Comparison of ENCODE assay signal across 14 mouse cellular contexts in the genomic region with DNA sequence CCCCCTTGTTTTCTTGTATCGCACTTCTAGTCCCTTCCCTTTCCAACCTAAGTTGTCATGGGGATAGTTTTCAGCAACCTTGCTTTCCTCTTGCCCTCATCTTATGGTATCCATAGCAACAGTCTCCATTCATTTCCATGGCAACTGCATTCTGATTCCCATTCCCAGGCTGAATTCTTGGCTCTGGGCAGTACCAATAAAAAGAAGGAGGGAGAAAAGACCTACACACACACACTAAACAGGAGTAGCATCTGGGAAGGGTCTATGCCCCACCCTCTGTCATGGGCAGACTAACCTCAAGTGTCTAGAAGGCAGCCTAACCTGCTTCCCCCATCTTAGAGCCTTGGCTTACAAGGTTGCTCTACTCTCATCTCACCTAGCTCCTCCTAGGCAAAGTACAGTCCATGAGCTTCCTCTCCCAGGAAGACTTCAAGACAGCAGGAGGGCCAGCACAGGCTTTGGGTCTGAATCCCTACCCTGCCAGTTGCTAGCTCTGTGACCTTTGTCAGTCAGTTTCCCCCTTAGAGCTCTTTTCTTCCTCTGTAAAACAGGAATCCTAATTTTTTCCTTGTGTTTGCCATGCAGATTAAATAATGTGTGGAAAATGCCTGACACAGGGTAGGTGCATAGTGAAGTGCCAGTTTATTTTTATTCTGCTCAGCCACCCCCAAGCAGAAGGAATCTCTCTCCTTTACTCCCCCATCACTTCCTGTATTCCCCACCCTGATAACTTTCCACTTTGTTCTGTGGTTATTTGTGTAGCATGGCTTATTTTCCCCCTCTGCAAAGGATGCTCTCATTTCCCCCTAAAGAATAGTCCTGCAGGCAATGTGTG. TPM values are rescaled to one million over a fixed set of nuclear protein-coding genes. Genes with fewer than 3 reads are reported as not detected.
DNase-seq lines count a peak whose midpoint lies in the region; ATAC-seq and TF ChIP-seq lines count a peak whose summit lies in the region.
"Had no signal": no experiment of that assay in that cellular context is flagged by ENCODE, and none has a peak within 500 bp of the region (broad histone marks: within the 10 kb centered on the region; RNA-seq: fewer than 3 reads in every experiment).

No protein-coding gene starts in this region.

- intact Hi-C loops in heart, adult 2 months (cut with DNase I), result no loop called here

- no peak overlapping the region for H3K4me3 ChIP-seq in layer of hippocampus, adult 2 months
- no peak overlapping the region for H3K4me3 ChIP-seq in forebrain, postnatal 0 days (ENCODE audit: low read depth, low read length)
- no peak overlapping the region for H3K4me3 ChIP-seq in midbrain, embryonic 13.5 days (replicated peaks)
- H3K4me3 ChIP-seq in heart, adult 2 months, result no peak overlapping the region
- H3K4me3 ChIP-seq: embryonic facial prominence, embryonic 15.5 days; kidney, embryonic 15.5 days had no signal

- H3K9me3 ChIP-seq in forebrain, postnatal 0 days (ENCODE audit: low read length), result no peaks in the 10 kb centered on the region
- no peaks in the 10 kb centered on the region for H3K9me3 ChIP-seq in midbrain, embryonic 13.5 days
- H3K9me3 ChIP-seq: embryonic facial prominence, embryonic 15.5 days; kidney, embryonic 15.5 days had no signal

- no peaks in the 10 kb centered on the region for H3K27me3 ChIP-seq in forebrain, postnatal 0 days (ENCODE audit: insufficient read depth, low read length)
- peaks cover 95% of the 10 kb centered on the region for H3K27me3 ChIP-seq in midbrain, embryonic 13.5 days
- H3K27me3 ChIP-seq in heart, adult 2 months (ENCODE audit: control insufficient read depth, insufficient read depth, low read length), result no peaks in the 10 kb centered on the region

- no peaks in the 10 kb centered on the region; the same call in 1 of the 2 replicates for H3K79me2 ChIP-seq in heart, adult 2 months (replicated peaks; ENCODE audit: control insufficient read depth, insufficient read depth, low read length)

- no peak overlapping the region for H3K9ac ChIP-seq in forebrain, postnatal 0 days
- no peak overlapping the region for H3K9ac ChIP-seq in midbrain, embryonic 13.5 days (replicated peaks)
- no peak overlapping the region for H3K9ac ChIP-seq in heart, adult 2 months (ENCODE audit: low read depth, low read length)
- H3K9ac ChIP-seq: embryonic facial prominence, embryonic 15.5 days; kidney, embryonic 15.5 days had no signal

- WGBS in forebrain, postnatal 0 days, result 7% methylated on average over 1 of the region's 1 CpGs
- WGBS in midbrain, embryonic 13.5 days, result 23% methylated on average over 1 of the region's 1 CpGs
- 91% methylated on average over 1 of the region's 1 CpGs for WGBS in heart, adult 2 months

- no peak for DNase-seq in layer of hippocampus, adult 2 months (ENCODE audit: low spot score in 2 of 2)
- DNase-seq in layer of hippocampus, adult 8-10 months (ENCODE audit: low spot score in 2 of 2), result no peak
- DNase-seq in forebrain, postnatal 0 days, result peak; percentile 76
- DNase-seq in retina, postnatal 1 day, result peak; percentile 49
- DNase-seq in heart, adult 2 months, result no peak
- no peak for DNase-seq in thymus, postnatal 0 days (ENCODE audit: low spot score)
- no peak for DNase-seq in adrenal gland, postnatal 36 days
- DNase-seq: cerebellum, adult 18-20 months; layer of hippocampus, postnatal 36 days; lung, postnatal 14 days; right cerebral cortex, postnatal 4 days had no signal

- peak overlapping the region; percentile 24 for H3K4me2 ChIP-seq in forebrain, postnatal 0 days (ENCODE audit: low read depth)
- H3K4me2 ChIP-seq in midbrain, embryonic 13.5 days (replicated peaks), result peak overlapping the region; percentile 36
- H3K4me2 ChIP-seq: embryonic facial prominence, embryonic 15.5 days; kidney, embryonic 15.5 days had no signal

- no peaks in the 10 kb centered on the region for H3K36me3 ChIP-seq in forebrain, postnatal 0 days (ENCODE audit: insufficient read depth)
- no peaks in the 10 kb centered on the region for H3K36me3 ChIP-seq in midbrain, embryonic 13.5 days
- H3K36me3 ChIP-seq in heart, adult 2 months (ENCODE audit: control insufficient read depth, insufficient read depth, low read length), result no peaks in the 10 kb centered on the region
- H3K36me3 ChIP-seq: embryonic facial prominence, embryonic 15.5 days; kidney, embryonic 15.5 days had no signal

- ATAC-seq in forebrain, postnatal 0 days, result peak; percentile 92
- peak; percentile 91 for ATAC-seq in midbrain, embryonic 13.5 days

- no peak for TF ChIP-seq CTCF in layer of hippocampus, adult 2 months (conservative IDR thresholded peaks at IDR 0.05)
- TF ChIP-seq CTCF in forebrain, postnatal 0 days (IDR thresholded peaks at IDR 0.05; ENCODE audit: low read depth), result no peak
- TF ChIP-seq CTCF in heart, adult 2 months (IDR thresholded peaks at IDR 0.05), result no peak

- no peak for TF ChIP-seq POLR2A in heart, adult 2 months (IDR thresholded peaks at IDR 0.05; ENCODE audit: insufficient read depth, low read depth, low read length)

- 0 out of 2 replicates have a peak, but pooled peaks cover 10% of the 10 kb centered on the region for H3K4me1 ChIP-seq in forebrain, postnatal 0 days (ENCODE audit: insufficient read depth)
- peaks cover 38% of the 10 kb centered on the region for H3K4me1 ChIP-seq in midbrain, embryonic 13.5 days (replicated peaks)
- peaks cover 2% of the 10 kb centered on the region for H3K4me1 ChIP-seq in heart, adult 2 months (ENCODE audit: control insufficient read depth, insufficient read depth, low read length)

- peak overlapping the region; percentile 23; the same call in 1 of the 2 replicates for H3K27ac ChIP-seq in layer of hippocampus, adult 2 months
- peak overlapping the region; percentile 81 for H3K27ac ChIP-seq in forebrain, postnatal 0 days (ENCODE audit: low read depth, low read length)
- peak overlapping the region; percentile 90 for H3K27ac ChIP-seq in midbrain, embryonic 13.5 days
- no peak overlapping the region for H3K27ac ChIP-seq in heart, adult 2 months
- H3K27ac ChIP-seq: embryonic facial prominence, embryonic 15.5 days; kidney, embryonic 15.5 days had no signal

- TF ChIP-seq EP300 in heart, adult 2 months (IDR thresholded peaks at IDR 0.05; ENCODE audit: insufficient read depth, low read depth, low read length), result no peak

RNA-seq across cellular contexts. Expression of a gene that starts 34.8 kb away (rescaled TPM):
- 10 to 100 TPM; 47.4 to 66.1 TPM for total RNA-seq in layer of hippocampus, adult 2 months (2021)
- total RNA-seq in layer of hippocampus, adult 8-10 months (2022), result 10 to 100 TPM; 44.8 to 64.3 (median 52.9) TPM
- total RNA-seq in forebrain, postnatal 0 days (2014; rRNA removed), result 47.2 and 56.0 TPM in 2 replicates
- 18.1 and 19.5 TPM in 2 replicates for polyA plus RNA-seq in forebrain, postnatal 0 days (2015; fragmentation: Nextera tagmentation; extraction: Ambion mirVana)
- 39.6 and 45.6 TPM in 2 replicates for polyA plus RNA-seq in midbrain, embryonic 13.5 days (2015; fragmentation: Nextera tagmentation; extraction: Ambion mirVana)
- 10 to 100 TPM; 29.7 to 48.5 TPM for total RNA-seq in heart, adult 2 months (2021)
- 17.7 and 32.7 TPM in 2 replicates for polyA plus RNA-seq in heart, adult 2 months (2012; rRNA removed)
- 19.4 and 23.9 TPM in 2 replicates for polyA plus RNA-seq in thymus, postnatal 0 days (2015; fragmentation: Nextera tagmentation; extraction: Ambion mirVana)
- total RNA-seq in adrenal gland, postnatal 36 days (2021), result 10 to 100 TPM; 69.9 to 87.3 TPM

RNA-seq across cellular contexts. Expression of a gene that starts 54.0 kb away (rescaled TPM):
- total RNA-seq in layer of hippocampus, adult 2 months (2021), result 100 to 1,000 TPM; 177 to 179 TPM
- total RNA-seq in layer of hippocampus, adult 8-10 months (2022), result 100 to 1,000 TPM; 143 to 160 (median 154) TPM
- 15.9 and 23.2 TPM in 2 replicates for total RNA-seq in forebrain, postnatal 0 days (2014; rRNA removed)
- polyA plus RNA-seq in forebrain, postnatal 0 days (2015; fragmentation: Nextera tagmentation; extraction: Ambion mirVana), result 6.8 and 7.5 TPM in 2 replicates
- 3.2 TPM in 2 replicates for polyA plus RNA-seq in midbrain, embryonic 13.5 days (2015; fragmentation: Nextera tagmentation; extraction: Ambion mirVana)
- total RNA-seq in heart, adult 2 months (2021), result 10 to 100 TPM; 61.3 to 75.9 TPM
- 111 and 126 TPM in 2 replicates for polyA plus RNA-seq in heart, adult 2 months (2012; rRNA removed)
- polyA plus RNA-seq in thymus, postnatal 0 days (2015; fragmentation: Nextera tagmentation; extraction: Ambion mirVana), result 0.88 and 0.89 TPM in 2 replicates
- total RNA-seq in adrenal gland, postnatal 36 days (2021), result 10 to 100 TPM; 26.6 to 35.4 TPM

Comparison
In these comparisons a context has a peak if more than half of its experiments do, and no peak if none do; other contexts are left out.
1. DNase-seq: peak in forebrain, postnatal 0 days (single experiment) and retina, postnatal 1 day (single experiment); none in layer of hippocampus, adult 2 months (0 of 2), layer of hippocampus, adult 8-10 months (0 of 2), heart, adult 2 months (0 of 2), thymus, postnatal 0 days (single experiment) and adrenal gland, postnatal 36 days (0 of 2).